Mouse (Mus musculus) embryonic facial prominence, embryonic 12.5 days (tissue): Measurements from ENCODE around the gene Fyn. TPM values are rescaled to one million over a fixed set of nuclear protein-coding genes. Genes with fewer than 3 reads are reported as not detected.
A peak's percentile ranks its signal among the peaks of the same experiment; 100 is the strongest.

Source experiments
- ATAC-seq: fragments of 200-750 bp; cut with Nextera tagmentation; 2 replicates; pipeline ENCODE4 v1.8.0; 2017; ENCODE audit not compliant: insufficient number of reproducible peaks, insufficient read depth, low FRiP score, low TSS enrichment
- H3K27ac ChIP-seq: fragments of 300-500 bp; sonication (generic); 2 replicates; pipeline ENCODE4 v1.5.1; 2016; ENCODE audit warnings: mild to moderate bottlenecking
- H3K27me3 ChIP-seq: fragments of 300-500 bp; sonication (generic); 2 replicates; pipeline ENCODE4 v1.6.1; 2016; ENCODE audit warnings: mild to moderate bottlenecking, moderate library complexity
- H3K36me3 ChIP-seq: fragments of 300-500 bp; sonication (generic); 2 replicates; pipeline ENCODE4 v1.6.1; 2016; ENCODE audit warnings: mild to moderate bottlenecking
- H3K4me1 ChIP-seq: fragments of 300-500 bp; sonication (generic); 2 replicates; pipeline ENCODE4 v1.6.1; 2016
- H3K4me2 ChIP-seq: fragments of 300-500 bp; sonication (generic); replicated peaks from 2 replicates; pipeline ENCODE4 v1.6.1; 2016; ENCODE audit warnings: mild to moderate bottlenecking, moderate library complexity
- H3K4me3 ChIP-seq: fragments of 300-500 bp; sonication (generic); 2 replicates; pipeline ENCODE4 v1.5.1; 2016; ENCODE audit warnings: mild to moderate bottlenecking
- H3K9ac ChIP-seq: fragments of 300-500 bp; sonication (generic); 2 replicates; pipeline ENCODE4 v1.6.1; 2016; ENCODE audit warnings: mild to moderate bottlenecking, moderate library complexity
- H3K9me3 ChIP-seq: fragments of 300-500 bp; sonication (generic); 2 replicates; pipeline ENCODE4 v1.6.1; 2016; ENCODE audit warnings: mild to moderate bottlenecking, moderate library complexity
- WGBS: fragments of 180-500 bp; shearing (Covaris S2); methylation state at CpG from one replicate; pipeline ENCODE4 v1.1.7; 2016; 5-methylcytosine and 5-hydroxymethylcytosine counted together
- polyA plus RNA-seq: library from polyadenylated mRNA; unstranded; fragments of >200 nt; fragmentation: Nextera tagmentation; extraction: Ambion mirVana; gene quantifications from 2 replicates; pipeline ENCODE4 v1.2.1, GENCODE M21; 2016

The Fyn gene
- polyA plus RNA-seq, 1 experiment from 2014 or later, result 41.8 TPM

GRCm38 (mm10) chr10:39486501-39487450 is 118.1 kb downstream of the Fyn start:
- Histone ChIP-seq H3K4me3 (no peak overlapping the region), H3K27ac (peak overlapping the region; percentile 30; the same call in 1 of the 2 replicates), H3K27me3 (no peaks in the 10 kb centered on the region), H3K36me3 (no peaks in the 10 kb centered on the region), H3K9me3 (no peaks in the 10 kb centered on the region), H3K4me2 (no peak overlapping the region), H3K4me1 (peaks cover 39% of the 10 kb centered on the region), H3K9ac (no peak overlapping the region)
- WGBS, result 39% methylated on average over 11 of the region's 11 CpGs
- no peak for ATAC-seq

- Histone ChIP-seq H3K27ac (no peak overlapping the region), H3K4me2 (no peak overlapping the region), H3K27me3 (no peaks in the 10 kb centered on the region), H3K9ac (no peak overlapping the region), H3K4me1 (peaks cover 39% of the 10 kb centered on the region), H3K9me3 (no peaks in the 10 kb centered on the region), H3K36me3 (no peaks in the 10 kb centered on the region), H3K4me3 (no peak overlapping the region)
- peak; percentile 31; the same call in 1 of the 2 replicates for ATAC-seq
- WGBS, result 85% methylated on average over 14 of the region's 14 CpGs
Measured at GRCm38 (mm10) chr10:39487740-39488415, 119.2 kb downstream of the Fyn start.

- peaks cover 39% of the 10 kb centered on the region for H3K4me1 ChIP-seq
- no peak for ATAC-seq
- no peak overlapping the region for H3K4me3 ChIP-seq
- H3K36me3 ChIP-seq, result no peaks in the 10 kb centered on the region
- 80% methylated on average over 3 of the region's 3 CpGs for WGBS
- H3K4me2 ChIP-seq, result no peak overlapping the region
- no peak overlapping the region for H3K9ac ChIP-seq
- no peaks in the 10 kb centered on the region for H3K9me3 ChIP-seq
- H3K27ac ChIP-seq, result no peak overlapping the region
- no peaks in the 10 kb centered on the region for H3K27me3 ChIP-seq
Measured at GRCm38 (mm10) chr10:39488542-39488941, 119.9 kb downstream of the Fyn start.

GRCm38 (mm10) chr10:39488956-39489355 is 120.3 kb downstream of the Fyn start:
- WGBS, result 72% methylated on average over 3 of the region's 3 CpGs
- no peak for ATAC-seq
- H3K27ac ChIP-seq, result no peak overlapping the region

GRCm38 (mm10) chr10:39490349-39491121 is 121.9 kb downstream of the Fyn start:
- Histone ChIP-seq H3K36me3 (no peaks in the 10 kb centered on the region), H3K4me1 (peaks cover 29% of the 10 kb centered on the region), H3K9ac (no peak overlapping the region), H3K4me2 (no peak overlapping the region), H3K9me3 (no peaks in the 10 kb centered on the region), H3K27me3 (no peaks in the 10 kb centered on the region), H3K4me3 (no peak overlapping the region), H3K27ac (no peak overlapping the region)
- ATAC-seq, result no peak
- 79% methylated on average over 9 of the region's 9 CpGs for WGBS

More at GRCm38 (mm10) chr10:39488956-39489355, 120.3 kb downstream of the Fyn start:
- H3K4me1 ChIP-seq, result peaks cover 39% of the 10 kb centered on the region
- H3K4me3 ChIP-seq, result no peak overlapping the region
- H3K36me3 ChIP-seq, result no peaks in the 10 kb centered on the region
- no peaks in the 10 kb centered on the region for H3K9me3 ChIP-seq
- H3K9ac ChIP-seq, result no peak overlapping the region
- no peaks in the 10 kb centered on the region for H3K27me3 ChIP-seq
- no peak overlapping the region for H3K4me2 ChIP-seq

GRCm38 (mm10) chr10:39492146-39492545 is 123.5 kb downstream of the Fyn start:
- H3K4me2 ChIP-seq, result no peak overlapping the region
- 87% methylated on average over 6 of the region's 6 CpGs for WGBS
- no peaks in the 10 kb centered on the region for H3K36me3 ChIP-seq
- ATAC-seq, result no peak
- peaks cover 18% of the 10 kb centered on the region for H3K4me1 ChIP-seq
- no peaks in the 10 kb centered on the region for H3K9me3 ChIP-seq
- no peak overlapping the region for H3K9ac ChIP-seq
- H3K27me3 ChIP-seq, result no peaks in the 10 kb centered on the region
- H3K27ac ChIP-seq, result no peak overlapping the region
- no peak overlapping the region for H3K4me3 ChIP-seq

GRCm38 (mm10) chr10:39493007-39493406 is 124.4 kb downstream of the Fyn start:
- WGBS, result 98% methylated on average over 3 of the region's 3 CpGs
- Histone ChIP-seq H3K36me3 (no peaks in the 10 kb centered on the region), H3K27me3 (no peaks in the 10 kb centered on the region), H3K4me2 (no peak overlapping the region), H3K4me1 (peaks cover 12% of the 10 kb centered on the region; the same call in 1 of the 2 replicates), H3K4me3 (no peak overlapping the region), H3K9me3 (no peaks in the 10 kb centered on the region), H3K9ac (no peak overlapping the region), H3K27ac (no peak overlapping the region)
- no peak for ATAC-seq

- no peaks in the 10 kb centered on the region for H3K36me3 ChIP-seq
- WGBS, result 64% methylated on average over 7 of the region's 7 CpGs
- no peaks in the 10 kb centered on the region for H3K27me3 ChIP-seq
- H3K4me3 ChIP-seq, result no peak overlapping the region
- no peak for ATAC-seq
- H3K9ac ChIP-seq, result no peak overlapping the region
- no peaks in the 10 kb centered on the region for H3K9me3 ChIP-seq
- H3K27ac ChIP-seq, result no peak overlapping the region
- no peak overlapping the region for H3K4me2 ChIP-seq
- peaks cover 30% of the 10 kb centered on the region for H3K4me1 ChIP-seq
Measured at GRCm38 (mm10) chr10:39498641-39499040, 130.0 kb downstream of the Fyn start.

- H3K9ac ChIP-seq, result peak overlapping the region; percentile 3; the same call in 1 of the 2 replicates
- H3K4me1 ChIP-seq, result peaks cover 35% of the 10 kb centered on the region
- H3K36me3 ChIP-seq, result no peaks in the 10 kb centered on the region
- ATAC-seq, result no peak
- no peak overlapping the region for H3K4me2 ChIP-seq
- H3K27ac ChIP-seq, result peak overlapping the region; percentile 26
- WGBS, result 59% methylated on average over 10 of the region's 10 CpGs
- H3K9me3 ChIP-seq, result no peaks in the 10 kb centered on the region
- no peaks in the 10 kb centered on the region for H3K27me3 ChIP-seq
- H3K4me3 ChIP-seq, result no peak overlapping the region
Measured at GRCm38 (mm10) chr10:39501571-39501970, 132.9 kb downstream of the Fyn start.

GRCm38 (mm10) chr10:39501977-39502706 is 133.5 kb downstream of the Fyn start:
- no peaks in the 10 kb centered on the region for H3K9me3 ChIP-seq

GRCm38 (mm10) chr10:39503331-39503730 is 134.7 kb downstream of the Fyn start:
- 62% methylated on average over 5 of the region's 5 CpGs for WGBS
- Histone ChIP-seq H3K27me3 (no peaks in the 10 kb centered on the region), H3K4me1 (peaks cover 38% of the 10 kb centered on the region)

More at GRCm38 (mm10) chr10:39501977-39502706, 133.5 kb downstream of the Fyn start:
- no peak overlapping the region for H3K4me2 ChIP-seq
- no peaks in the 10 kb centered on the region for H3K27me3 ChIP-seq
- no peaks in the 10 kb centered on the region for H3K36me3 ChIP-seq
- H3K27ac ChIP-seq, result peak overlapping the region; percentile 41
- WGBS, result 80% methylated on average over 13 of the region's 13 CpGs
- H3K4me3 ChIP-seq, result no peak overlapping the region
- ATAC-seq, result no peak
- H3K4me1 ChIP-seq, result peaks cover 41% of the 10 kb centered on the region
- H3K9ac ChIP-seq, result no peak overlapping the region

More at GRCm38 (mm10) chr10:39503331-39503730, 134.7 kb downstream of the Fyn start:
- Histone ChIP-seq H3K4me2 (no peak overlapping the region), H3K9ac (no peak overlapping the region), H3K4me3 (no peak overlapping the region), H3K27ac (no peak overlapping the region), H3K9me3 (no peaks in the 10 kb centered on the region), H3K36me3 (no peaks in the 10 kb centered on the region)
- no peak for ATAC-seq
